Mouse (Mus musculus): Measurements from ENCODE around the gene Tedc1. TPM values are rescaled to one million over a fixed set of nuclear protein-coding genes. Genes with fewer than 3 reads are reported as not detected.

Tedc1 gene
- polyA plus RNA-seq (2015; fragmentation: Nextera tagmentation; extraction: Ambion mirVana): 11.0 and 11.4 TPM in 2 replicates

DNA sequence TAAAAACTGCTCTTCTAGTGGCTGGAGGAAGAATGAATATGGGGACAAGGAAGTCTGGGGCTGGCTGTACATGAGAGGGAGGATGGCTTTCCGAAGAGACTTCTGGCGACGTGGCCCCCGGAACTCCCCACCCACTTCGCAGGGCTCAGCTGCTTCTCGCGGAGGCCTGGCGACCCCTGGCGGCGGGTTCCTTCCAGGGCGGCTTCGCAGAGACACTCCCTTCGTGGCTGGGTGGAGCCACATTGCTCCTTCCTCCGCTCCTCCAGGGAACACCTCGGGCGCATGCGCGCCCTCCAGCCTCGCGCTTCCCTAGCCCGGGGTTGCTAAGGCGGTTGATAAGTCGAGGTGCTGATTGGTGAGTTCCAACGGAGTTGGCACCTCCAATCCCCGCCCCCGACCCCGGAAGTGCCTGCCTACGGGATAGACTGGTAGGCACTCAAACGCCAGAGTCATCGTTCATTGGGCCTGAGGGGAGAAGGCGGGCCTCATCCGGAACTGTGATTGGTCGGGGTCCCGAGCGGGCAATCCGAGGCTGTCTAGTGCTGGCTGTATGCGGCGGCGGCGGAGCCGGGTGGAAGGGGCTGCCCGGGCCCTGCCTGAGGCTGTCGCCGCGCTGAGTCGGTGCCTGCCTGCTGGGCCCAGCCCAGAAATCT lies at the start of gene Tedc1:
Tedc1 (plus strand) TSS at position 535 of the 653 bp plus-strand sequence.
- 0% methylated on average over 45 of the region's 46 CpGs for WGBS
- no peaks in the 10 kb centered on the region for H3K36me3 ChIP-seq (ENCODE audit: control insufficient read depth, insufficient read depth, low read length)
- H3K9me3 ChIP-seq (replicated peaks; ENCODE audit: control insufficient read depth, low read length, poor library complexity, severe bottlenecking): no peaks in the 10 kb centered on the region
- H3K4me1 ChIP-seq (ENCODE audit: control insufficient read depth, insufficient read depth, low read length): peaks cover 19% of the 10 kb centered on the region
- ATAC-seq: peak; percentile 96
- peak within 1 kb of the TSS; percentile 48 for H3K27ac ChIP-seq (ENCODE audit: low read length)
- H3K4me3 ChIP-seq (ENCODE audit: low read depth, low read length): peak within 1 kb of the TSS; percentile 63
- H3K9ac ChIP-seq (ENCODE audit: low read depth, low read length): peak within 1 kb of the TSS; percentile 62
- peak within 1 kb of the TSS; percentile 92 for H3K4me2 ChIP-seq (ENCODE audit: low read length)
- H3K27me3 ChIP-seq (ENCODE audit: control insufficient read depth, insufficient read depth, low read depth, low read length): peaks cover 8% of the 10 kb centered on the region

DNA sequence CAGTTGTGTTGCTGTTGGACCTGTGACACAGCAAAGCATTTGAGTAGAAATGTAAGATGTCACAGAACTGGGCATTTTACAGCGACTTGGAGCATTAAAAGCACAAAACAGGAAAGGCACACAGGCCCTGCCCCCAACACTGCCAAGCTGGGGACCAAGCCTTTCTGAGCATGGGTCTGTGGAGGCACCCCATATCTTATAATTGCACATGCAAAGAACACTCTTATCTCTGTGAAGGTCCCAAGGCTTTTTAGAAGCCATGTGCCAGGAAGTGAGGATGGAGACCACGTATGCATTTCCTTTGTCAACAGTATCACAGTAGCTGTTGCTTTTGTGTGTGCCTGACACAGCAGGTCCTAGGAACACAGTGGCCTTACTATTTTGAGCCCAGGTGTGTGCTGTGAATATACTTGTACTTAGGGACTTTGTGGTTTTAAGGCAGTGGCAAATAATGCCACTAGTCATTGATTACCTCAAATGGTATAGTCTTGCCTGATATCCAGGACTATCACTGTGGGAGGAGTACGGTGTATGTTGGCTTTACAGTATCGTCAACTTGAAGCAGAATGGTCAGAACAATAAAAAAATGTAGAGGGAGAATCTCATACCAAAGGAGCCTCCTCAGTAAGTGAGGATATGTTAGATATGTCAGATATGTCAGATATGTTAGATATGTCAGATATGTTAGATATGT lies 48.6 kb upstream of the Tedc1 start:
- ATAC-seq: no peak
- whole genome bisulfite sequencing: 91% methylated on average over 4 of the region's 4 CpGs
- Histone ChIP-seq H3K4me2 (ENCODE audit: low read length) (no peak overlapping the region), H3K27me3 (ENCODE audit: control insufficient read depth, insufficient read depth, low read depth, low read length) (no peaks in the 10 kb centered on the region), H3K9me3 (replicated peaks; ENCODE audit: control insufficient read depth, low read length, poor library complexity, severe bottlenecking) (no peaks in the 10 kb centered on the region; the same call in 1 of the 2 replicates), H3K4me3 (ENCODE audit: low read depth, low read length) (no peak overlapping the region), H3K27ac (ENCODE audit: low read length) (no peak overlapping the region), H3K9ac (ENCODE audit: low read depth, low read length) (no peak overlapping the region), H3K36me3 (ENCODE audit: control insufficient read depth, insufficient read depth, low read length) (no peaks in the 10 kb centered on the region), H3K4me1 (ENCODE audit: control insufficient read depth, insufficient read depth, low read length) (no peaks in the 10 kb centered on the region; the same call in 1 of the 2 replicates)

DNA sequence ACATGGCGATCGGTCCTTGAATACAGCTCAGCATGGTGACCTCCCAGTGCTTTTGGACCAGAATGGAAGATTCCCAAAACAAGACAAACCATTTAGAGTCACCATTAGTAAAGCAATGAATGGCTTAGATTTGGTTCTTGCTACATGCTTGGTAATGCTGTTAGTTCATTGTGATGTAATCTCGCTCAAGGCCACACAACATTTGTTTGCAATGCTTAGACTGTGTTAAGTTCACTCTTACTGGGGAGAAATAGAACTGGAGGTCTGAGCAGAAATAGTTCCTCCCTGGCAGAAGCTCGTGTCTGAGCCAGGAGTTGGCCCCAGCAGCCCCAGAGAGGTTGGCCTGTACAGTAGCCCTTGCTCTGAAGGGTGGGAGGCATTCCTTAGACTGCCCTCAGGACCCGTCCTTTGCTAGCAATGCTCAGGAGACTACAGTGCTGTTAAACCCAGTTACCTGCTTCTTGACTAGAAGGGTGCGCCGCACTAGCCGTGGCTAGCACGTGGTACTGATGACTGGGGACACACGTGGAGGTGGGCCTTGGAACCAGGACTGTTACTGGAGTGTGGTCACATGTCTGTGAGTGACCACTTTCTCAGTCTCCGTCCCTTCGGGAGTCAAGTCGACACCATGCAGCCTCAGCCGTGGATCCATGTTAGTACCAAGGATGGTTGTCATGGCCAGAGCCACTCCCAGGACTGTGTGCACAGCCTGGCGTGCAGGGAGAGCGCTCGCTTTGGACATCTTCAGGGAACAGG lies 47.5 kb upstream of the Tedc1 start:
- ATAC-seq: peak; percentile 9; the same call in 1 of the 2 replicates

GRCm38 (mm10) chr12:113109801-113110200 lies 46.4 kb upstream of the Tedc1 start:
- WGBS: 86% methylated on average over 10 of the region's 10 CpGs

More for the DNA sequence above, 47.5 kb upstream of the Tedc1 start:
- Histone ChIP-seq H3K27ac (ENCODE audit: low read length) (no peak overlapping the region), H3K4me1 (ENCODE audit: control insufficient read depth, insufficient read depth, low read length) (no peaks in the 10 kb centered on the region), H3K9me3 (replicated peaks; ENCODE audit: control insufficient read depth, low read length, poor library complexity, severe bottlenecking) (no peaks in the 10 kb centered on the region; the same call in 1 of the 2 replicates), H3K4me2 (ENCODE audit: low read length) (no peak overlapping the region), H3K4me3 (ENCODE audit: low read depth, low read length) (no peak overlapping the region), H3K27me3 (ENCODE audit: control insufficient read depth, insufficient read depth, low read depth, low read length) (no peaks in the 10 kb centered on the region), H3K9ac (ENCODE audit: low read depth, low read length) (no peak overlapping the region), H3K36me3 (ENCODE audit: control insufficient read depth, insufficient read depth, low read length) (no peaks in the 10 kb centered on the region)
- WGBS: 83% methylated on average over 17 of the region's 17 CpGs

DNA sequence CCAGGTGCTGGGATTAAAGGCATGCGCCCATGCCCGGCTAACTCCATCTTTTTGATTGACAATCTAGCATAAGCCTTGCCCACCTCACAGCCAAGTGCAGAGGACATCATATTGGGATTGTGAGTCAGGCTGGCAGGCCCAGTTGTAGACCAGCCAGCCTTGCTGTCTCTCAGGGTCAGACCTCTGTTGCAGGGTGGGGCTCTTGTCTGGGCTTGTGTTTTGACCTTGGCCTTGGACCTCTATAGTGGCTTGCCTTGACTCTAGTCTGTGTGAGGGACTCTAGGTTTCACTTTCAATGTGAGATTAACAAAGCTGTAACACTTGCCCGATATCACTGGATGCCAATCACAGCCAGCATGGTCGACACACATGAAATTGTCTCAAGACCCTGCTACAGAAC lies 42.1 kb upstream of the Tedc1 start:
- 90% methylated on average over 4 of the region's 4 CpGs for WGBS

More at GRCm38 (mm10) chr12:113109801-113110200, 46.4 kb upstream of the Tedc1 start:
- H3K4me2 ChIP-seq (ENCODE audit: low read length): no peak overlapping the region
- ATAC-seq: no peak
- H3K9me3 ChIP-seq (replicated peaks; ENCODE audit: control insufficient read depth, low read length, poor library complexity, severe bottlenecking): no peaks in the 10 kb centered on the region; the same call in 1 of the 2 replicates
- no peaks in the 10 kb centered on the region for H3K4me1 ChIP-seq (ENCODE audit: control insufficient read depth, insufficient read depth, low read length)
- H3K9ac ChIP-seq (ENCODE audit: low read depth, low read length): no peak overlapping the region
- no peak overlapping the region for H3K27ac ChIP-seq (ENCODE audit: low read length)
- 0 out of 2 replicates have a peak, but pooled peaks cover 5% of the 10 kb centered on the region for H3K36me3 ChIP-seq (ENCODE audit: control insufficient read depth, insufficient read depth, low read length)
- no peak overlapping the region for H3K4me3 ChIP-seq (ENCODE audit: low read depth, low read length)
- H3K27me3 ChIP-seq (ENCODE audit: control insufficient read depth, insufficient read depth, low read depth, low read length): no peaks in the 10 kb centered on the region

GRCm38 (mm10) chr12:113114856-113115538 lies 41.2 kb upstream of the Tedc1 start:
- WGBS: 89% methylated on average over 16 of the region's 16 CpGs
- Histone ChIP-seq H3K4me1 (ENCODE audit: control insufficient read depth, insufficient read depth, low read length) (no peaks in the 10 kb centered on the region), H3K9ac (ENCODE audit: low read depth, low read length) (no peak overlapping the region), H3K27ac (ENCODE audit: low read length) (no peak overlapping the region), H3K4me3 (ENCODE audit: low read depth, low read length) (no peak overlapping the region), H3K4me2 (ENCODE audit: low read length) (no peak overlapping the region), H3K27me3 (ENCODE audit: control insufficient read depth, insufficient read depth, low read depth, low read length) (no peaks in the 10 kb centered on the region), H3K9me3 (replicated peaks; ENCODE audit: control insufficient read depth, low read length, poor library complexity, severe bottlenecking) (no peaks in the 10 kb centered on the region), H3K36me3 (ENCODE audit: control insufficient read depth, insufficient read depth, low read length) (peaks cover 13% of the 10 kb centered on the region)
- no peak for ATAC-seq

More for the DNA sequence above, 42.1 kb upstream of the Tedc1 start:
- Histone ChIP-seq H3K9ac (ENCODE audit: low read depth, low read length) (no peak overlapping the region), H3K9me3 (replicated peaks; ENCODE audit: control insufficient read depth, low read length, poor library complexity, severe bottlenecking) (no peaks in the 10 kb centered on the region), H3K4me1 (ENCODE audit: control insufficient read depth, insufficient read depth, low read length) (no peaks in the 10 kb centered on the region), H3K4me2 (ENCODE audit: low read length) (no peak overlapping the region), H3K4me3 (ENCODE audit: low read depth, low read length) (no peak overlapping the region), H3K36me3 (ENCODE audit: control insufficient read depth, insufficient read depth, low read length) (peaks cover 13% of the 10 kb centered on the region), H3K27ac (ENCODE audit: low read length) (no peak overlapping the region), H3K27me3 (ENCODE audit: control insufficient read depth, insufficient read depth, low read depth, low read length) (no peaks in the 10 kb centered on the region)
- no peak for ATAC-seq

DNA sequence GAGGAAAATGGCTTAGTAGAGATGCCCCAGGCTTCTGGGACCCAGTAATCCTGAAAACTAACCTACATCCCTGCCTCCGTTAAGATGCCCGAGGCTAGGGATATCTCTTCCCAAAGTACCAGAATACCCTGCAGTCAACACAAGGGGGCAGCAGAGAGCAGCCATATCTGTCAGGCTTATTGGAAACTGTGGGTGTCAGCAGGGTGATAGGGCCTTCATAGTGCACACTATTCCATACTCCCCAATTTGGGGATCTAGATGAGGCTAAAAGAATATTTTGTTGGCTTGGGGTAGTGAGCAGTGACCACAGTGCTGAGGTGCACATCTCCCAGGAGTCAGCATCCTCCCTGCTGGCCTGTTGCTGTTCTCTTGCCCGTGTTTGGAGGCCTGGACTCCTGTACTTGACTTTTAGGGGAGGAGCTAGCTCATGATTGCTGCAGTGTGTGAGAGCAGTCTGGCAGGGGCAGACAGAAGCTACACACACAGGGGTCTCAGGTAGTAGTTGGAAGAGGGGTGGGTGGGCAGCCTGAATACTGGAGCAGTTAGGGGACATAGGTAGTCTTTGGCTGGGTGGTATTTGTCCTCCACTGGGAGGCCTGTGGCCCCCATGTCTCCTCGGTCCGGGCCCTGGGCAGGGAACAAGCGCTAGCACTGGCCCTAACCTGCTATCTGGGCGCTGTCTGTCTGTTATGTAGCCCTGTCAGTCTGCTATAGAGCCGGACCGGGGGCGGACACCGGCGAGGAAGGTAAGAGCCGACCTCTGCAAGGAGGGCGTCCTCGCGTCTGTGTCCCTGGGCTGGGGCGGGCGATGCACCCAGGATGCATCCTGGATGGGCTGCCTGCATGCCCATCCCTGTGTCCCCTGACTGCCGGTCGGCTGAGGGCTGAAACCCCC lies 36.5 kb upstream of the Tedc1 start:
- no peak overlapping the region for H3K4me3 ChIP-seq (ENCODE audit: low read depth, low read length)
- no peak overlapping the region for H3K27ac ChIP-seq (ENCODE audit: low read length)
- no peak overlapping the region for H3K4me2 ChIP-seq (ENCODE audit: low read length)
- no peaks in the 10 kb centered on the region for H3K9me3 ChIP-seq (replicated peaks; ENCODE audit: control insufficient read depth, low read length, poor library complexity, severe bottlenecking)
- no peaks in the 10 kb centered on the region for H3K27me3 ChIP-seq (ENCODE audit: control insufficient read depth, insufficient read depth, low read depth, low read length)
- 87% methylated on average over 20 of the region's 20 CpGs for WGBS
- H3K4me1 ChIP-seq (ENCODE audit: control insufficient read depth, insufficient read depth, low read length): no peaks in the 10 kb centered on the region
- H3K36me3 ChIP-seq (ENCODE audit: control insufficient read depth, insufficient read depth, low read length): peaks cover 27% of the 10 kb centered on the region
- ATAC-seq: peak; percentile 52
- H3K9ac ChIP-seq (ENCODE audit: low read depth, low read length): no peak overlapping the region

DNA sequence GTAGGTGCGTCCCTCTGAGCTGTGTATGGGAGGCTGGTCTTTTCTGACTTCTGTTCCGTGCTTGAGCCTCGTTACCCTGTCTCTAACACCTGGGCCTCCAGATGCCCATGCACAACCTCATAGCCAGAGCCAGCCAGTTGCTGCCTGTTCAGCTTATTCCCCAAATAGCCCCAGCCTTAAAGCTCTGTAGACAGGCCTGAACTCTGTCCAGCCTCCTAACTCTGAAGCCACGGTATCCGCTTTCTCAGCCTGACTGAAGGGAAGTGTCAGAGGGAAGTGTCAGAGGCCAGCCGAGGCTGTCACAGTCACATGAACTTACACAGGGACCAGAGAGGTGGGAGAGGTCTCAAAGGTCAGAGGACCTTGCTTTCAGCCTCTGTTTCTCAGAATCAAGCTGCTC lies 31.5 kb upstream of the Tedc1 start:
- H3K27me3 ChIP-seq (ENCODE audit: control insufficient read depth, insufficient read depth, low read depth, low read length): no peaks in the 10 kb centered on the region
- no peak overlapping the region for H3K9ac ChIP-seq (ENCODE audit: low read depth, low read length)
- H3K4me1 ChIP-seq (ENCODE audit: control insufficient read depth, insufficient read depth, low read length): no peaks in the 10 kb centered on the region
- H3K4me3 ChIP-seq (ENCODE audit: low read depth, low read length): no peak overlapping the region
- H3K4me2 ChIP-seq (ENCODE audit: low read length): no peak overlapping the region
- ATAC-seq: no peak
- WGBS: 91% methylated on average over 6 of the region's 6 CpGs
- no peaks in the 10 kb centered on the region for H3K9me3 ChIP-seq (replicated peaks; ENCODE audit: control insufficient read depth, low read length, poor library complexity, severe bottlenecking)
- H3K27ac ChIP-seq (ENCODE audit: low read length): no peak overlapping the region
- H3K36me3 ChIP-seq (ENCODE audit: control insufficient read depth, insufficient read depth, low read length): peaks cover 53% of the 10 kb centered on the region
